Mouse (Mus musculus): ENCODE data around the gene Pgam2. TPM values are rescaled to one million over a fixed set of nuclear protein-coding genes. Genes with fewer than 3 reads are reported as not detected.
A peak's percentile ranks its signal among the peaks of the same experiment; 100 is the strongest.

Pgam2 gene
- polyA plus RNA-seq, 1 experiment from 2014 or later = 5.3 TPM

DNA sequence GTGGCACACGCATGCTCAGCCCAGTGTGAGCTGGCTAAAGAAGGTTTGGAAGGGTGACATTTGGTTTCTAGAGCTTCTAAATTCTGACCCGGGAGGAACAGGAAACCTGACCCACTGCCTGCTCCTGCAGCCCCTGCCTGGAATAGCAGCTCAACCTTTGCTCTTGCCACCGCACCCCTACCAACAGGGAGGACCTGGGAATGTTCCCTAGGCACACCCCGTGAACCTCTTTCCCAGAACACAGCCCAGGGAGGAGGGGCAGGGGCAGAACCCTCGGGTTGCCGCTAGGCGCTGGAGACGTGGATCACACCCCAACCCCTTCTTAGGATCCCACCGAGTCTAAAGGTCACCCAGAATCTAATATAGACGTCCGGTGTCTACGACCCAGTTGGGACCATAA lies 1.5 kb downstream of the Pgam2 start:
- Histone ChIP-seq H3K9me3 (no peaks in the 10 kb centered on the region), H3K27ac (replicated peaks) (no peak overlapping the region), H3K4me3 (no peak overlapping the region), H3K4me1 (peaks cover 24% of the 10 kb centered on the region), H3K36me3 (replicated peaks) (peaks cover 48% of the 10 kb centered on the region), H3K27me3 (replicated peaks; ENCODE audit: low read depth, poor library complexity, severe bottlenecking) (no peaks in the 10 kb centered on the region)
- WGBS = 72% methylated on average over 12 of the region's 12 CpGs
- DNase-seq (ENCODE audit: low spot score) = no peak

DNA sequence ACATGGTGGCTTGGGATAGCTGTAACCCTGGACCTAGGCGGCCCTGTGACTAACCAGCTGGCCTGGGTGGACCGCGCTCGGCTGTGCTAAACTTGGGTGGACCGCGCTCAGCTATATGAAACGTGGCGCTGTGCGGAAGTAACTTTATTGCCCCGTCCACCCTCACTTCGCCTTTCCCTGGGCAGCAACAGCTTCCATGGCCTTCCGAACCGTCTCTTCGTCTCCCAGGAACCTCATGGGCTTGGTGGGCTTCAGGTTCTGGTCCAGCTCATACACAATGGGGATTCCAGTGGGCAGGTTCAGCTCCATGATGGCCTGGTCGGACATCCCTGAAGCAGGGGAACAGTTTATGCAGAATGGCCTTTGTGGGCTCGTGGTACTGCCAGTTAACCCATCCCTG lies 2.0 kb downstream of the Pgam2 start:
- Histone ChIP-seq H3K4me1 (peaks cover 24% of the 10 kb centered on the region), H3K27me3 (replicated peaks; ENCODE audit: low read depth, poor library complexity, severe bottlenecking) (no peaks in the 10 kb centered on the region), H3K27ac (replicated peaks) (no peak overlapping the region), H3K9me3 (no peaks in the 10 kb centered on the region), H3K4me3 (no peak overlapping the region), H3K36me3 (replicated peaks) (peaks cover 53% of the 10 kb centered on the region)
- 93% methylated on average over 16 of the region's 16 CpGs for WGBS
- DNase-seq (ENCODE audit: low spot score) = no peak

DNA sequence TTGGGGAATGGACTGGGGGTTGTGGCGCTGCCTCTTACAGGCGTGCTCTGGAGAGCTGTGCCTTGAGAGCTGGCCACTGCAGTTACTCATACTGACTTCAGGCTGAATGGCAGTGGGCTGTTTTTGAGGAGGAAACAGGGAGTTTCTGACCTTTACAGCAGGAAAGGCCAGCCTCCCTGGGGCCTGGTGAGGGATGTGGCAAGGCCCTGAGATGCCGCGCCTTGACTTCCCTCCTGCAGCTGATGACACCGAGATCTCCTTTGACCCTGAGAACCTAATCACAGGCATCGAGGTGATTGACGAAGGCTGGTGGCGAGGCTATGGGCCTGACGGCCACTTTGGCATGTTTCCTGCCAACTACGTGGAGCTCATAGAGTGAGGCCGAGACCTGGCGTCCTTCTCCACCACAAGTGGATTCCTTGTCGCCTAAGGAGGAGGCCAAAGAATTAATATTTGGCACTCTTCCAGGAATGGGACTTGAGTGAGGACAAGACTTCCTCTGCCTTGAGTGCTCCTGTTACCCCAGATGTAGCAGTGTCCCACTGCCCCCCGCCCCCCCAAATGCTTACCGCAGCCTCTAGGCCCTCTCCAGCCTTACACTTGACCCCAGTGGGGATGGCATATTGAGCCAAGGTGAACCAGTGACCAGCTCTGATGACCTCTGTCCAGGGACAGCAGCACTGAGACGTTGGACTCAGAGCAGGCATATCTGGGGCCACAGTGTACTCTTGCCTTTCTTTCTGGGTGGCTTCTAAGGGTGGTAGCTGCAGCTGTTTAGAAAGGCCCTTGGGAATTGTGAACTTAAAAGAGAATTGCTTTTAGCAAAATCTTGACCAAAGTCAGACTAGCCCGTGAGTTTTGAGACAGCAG lies 3.7 kb downstream of the Pgam2 start:
- H3K4me1 ChIP-seq = peaks cover 24% of the 10 kb centered on the region
- no peak for DNase-seq (ENCODE audit: low spot score)
- no peak overlapping the region for H3K4me3 ChIP-seq
- H3K27ac ChIP-seq (replicated peaks) = no peak overlapping the region
- 94% methylated on average over 17 of the region's 17 CpGs for WGBS
- no peaks in the 10 kb centered on the region for H3K9me3 ChIP-seq
- H3K27me3 ChIP-seq (replicated peaks; ENCODE audit: low read depth, poor library complexity, severe bottlenecking) = no peaks in the 10 kb centered on the region
- peaks cover 70% of the 10 kb centered on the region for H3K36me3 ChIP-seq (replicated peaks)

DNA sequence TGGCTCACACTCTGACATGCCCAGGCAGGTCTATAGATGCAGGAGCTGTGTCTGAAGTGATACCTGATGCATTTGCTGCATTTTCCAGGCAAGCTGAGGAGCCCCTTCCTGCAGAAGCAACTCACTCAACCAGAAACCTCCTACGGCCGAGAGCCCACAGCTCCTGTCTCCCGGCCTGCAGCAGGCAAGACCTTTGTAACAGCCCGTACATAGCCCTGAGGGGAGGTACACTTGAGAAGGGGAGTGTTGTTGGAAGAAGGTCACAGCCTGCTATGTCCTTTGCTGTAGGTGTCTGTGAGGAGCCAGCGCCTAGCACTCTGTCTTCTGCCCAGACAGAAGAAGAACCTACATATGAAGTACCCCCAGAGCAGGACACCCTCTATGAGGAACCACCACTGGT lies 5.6 kb downstream of the Pgam2 start:
- Histone ChIP-seq H3K36me3 (replicated peaks) (peaks cover 87% of the 10 kb centered on the region), H3K9me3 (no peaks in the 10 kb centered on the region), H3K27ac (replicated peaks) (no peak overlapping the region), H3K27me3 (replicated peaks; ENCODE audit: low read depth, poor library complexity, severe bottlenecking) (no peaks in the 10 kb centered on the region), H3K4me3 (no peak overlapping the region), H3K4me1 (peaks cover 9% of the 10 kb centered on the region)
- no peak for DNase-seq (ENCODE audit: low spot score)
- WGBS = 92% methylated on average over 5 of the region's 5 CpGs

DNA sequence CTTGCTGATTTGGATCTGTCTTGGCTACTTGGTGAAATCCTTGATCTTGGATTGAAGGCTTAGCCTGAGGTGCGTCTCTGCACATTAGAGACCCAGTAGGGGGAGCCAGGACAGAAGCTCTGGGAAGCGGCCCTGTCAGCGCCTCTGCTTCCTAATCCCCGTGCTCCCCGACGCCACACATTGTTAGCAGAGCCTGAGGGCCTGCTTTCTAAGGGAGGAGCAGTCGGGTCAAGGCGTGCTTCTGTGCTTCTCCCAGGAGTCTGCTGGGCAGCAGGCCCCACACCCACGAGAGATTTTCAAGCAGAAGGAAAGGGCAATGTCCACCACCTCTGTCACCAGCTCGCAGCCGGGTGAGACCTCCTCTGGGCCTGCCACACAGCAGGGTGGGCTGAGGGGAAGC lies 6.2 kb downstream of the Pgam2 start:
- Histone ChIP-seq H3K27ac (replicated peaks) (0 out of 2 replicates have a peak overlapping the region, but pooled peaks have one; percentile 11), H3K4me1 (0 out of 2 replicates have a peak, but pooled peaks cover 4% of the 10 kb centered on the region), H3K36me3 (replicated peaks) (peaks cover 93% of the 10 kb centered on the region), H3K9me3 (no peaks in the 10 kb centered on the region), H3K27me3 (replicated peaks; ENCODE audit: low read depth, poor library complexity, severe bottlenecking) (no peaks in the 10 kb centered on the region), H3K4me3 (no peak overlapping the region)
- no peak for DNase-seq (ENCODE audit: low spot score)
- WGBS = 77% methylated on average over 11 of the region's 11 CpGs

DNA sequence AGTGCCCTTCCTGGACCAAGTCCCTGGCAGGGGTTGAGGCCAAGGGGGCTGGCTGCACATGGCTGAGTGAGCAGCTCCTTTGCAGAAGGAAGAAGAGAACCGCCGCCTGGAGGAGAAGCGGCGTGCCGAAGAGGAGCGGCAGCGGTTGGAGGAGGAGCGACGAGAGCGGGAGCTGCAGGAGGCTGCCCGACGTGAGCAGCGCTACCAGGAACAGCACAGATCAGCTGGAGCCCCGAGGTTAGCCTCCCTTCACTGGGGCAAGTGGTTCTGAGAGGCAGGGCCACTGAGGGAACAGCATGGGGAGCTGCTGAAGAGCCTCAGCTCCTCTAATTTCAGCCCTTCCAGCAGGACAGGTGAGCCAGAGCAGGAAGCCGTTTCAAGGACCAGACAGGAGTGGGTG lies 6.6 kb downstream of the Pgam2 start:
- 86% methylated on average over 15 of the region's 15 CpGs for WGBS
- no peak for DNase-seq (ENCODE audit: low spot score)
- H3K27me3 ChIP-seq (replicated peaks; ENCODE audit: low read depth, poor library complexity, severe bottlenecking) = no peaks in the 10 kb centered on the region
- no peak overlapping the region for H3K27ac ChIP-seq (replicated peaks)
- H3K4me3 ChIP-seq = no peak overlapping the region
- peaks cover 97% of the 10 kb centered on the region for H3K36me3 ChIP-seq (replicated peaks)
- no peaks in the 10 kb centered on the region for H3K9me3 ChIP-seq
- 0 out of 2 replicates have a peak, but pooled peaks cover 2% of the 10 kb centered on the region for H3K4me1 ChIP-seq

DNA sequence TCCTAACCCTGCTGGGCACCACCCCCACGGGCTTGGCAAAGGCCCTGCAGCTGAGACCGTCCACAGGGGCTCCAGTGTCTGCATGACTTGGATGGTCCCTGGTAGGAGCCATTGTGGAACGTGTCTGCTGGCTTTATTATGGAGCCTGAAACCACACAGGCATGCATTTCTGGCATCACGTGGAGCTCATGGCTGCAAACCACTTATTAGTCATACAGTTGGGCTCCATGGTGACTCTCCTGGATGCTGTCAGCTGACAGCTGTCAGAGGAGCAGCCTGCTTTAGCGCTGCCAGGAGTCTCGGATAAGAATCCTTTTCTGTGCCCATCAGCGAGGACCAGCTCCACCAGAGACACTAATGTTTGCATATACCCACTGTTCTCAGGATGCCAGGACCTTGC lies 7.8 kb downstream of the Pgam2 start:
- Histone ChIP-seq H3K27me3 (replicated peaks; ENCODE audit: low read depth, poor library complexity, severe bottlenecking) (no peaks in the 10 kb centered on the region), H3K4me3 (no peak overlapping the region), H3K36me3 (replicated peaks) (peaks cover 96% of the 10 kb centered on the region), H3K4me1 (no peaks in the 10 kb centered on the region), H3K9me3 (no peaks in the 10 kb centered on the region), H3K27ac (replicated peaks) (no peak overlapping the region)
- 93% methylated on average over 7 of the region's 7 CpGs for WGBS
- no peak for DNase-seq (ENCODE audit: low spot score)

DNA sequence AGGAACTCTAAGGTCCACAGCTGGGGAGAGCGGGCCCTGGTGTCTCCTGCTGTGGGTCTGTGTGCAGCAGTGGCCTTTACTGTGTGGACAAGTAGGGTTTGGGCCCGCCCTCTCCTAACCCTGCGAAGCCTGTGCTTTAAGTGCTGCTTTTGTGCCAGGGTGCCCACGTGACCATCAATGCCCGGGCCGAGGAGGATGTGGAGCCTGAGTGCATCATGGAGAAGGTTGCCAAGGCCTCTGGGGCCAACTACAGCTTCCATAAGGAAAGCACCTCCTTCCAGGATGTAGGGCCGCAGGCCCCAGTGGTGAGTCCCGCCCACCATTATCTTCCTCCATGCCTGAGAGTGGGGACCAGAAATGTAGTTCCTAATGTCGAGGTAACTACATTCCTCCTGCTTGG lies 8.2 kb downstream of the Pgam2 start:
- Histone ChIP-seq H3K27me3 (replicated peaks; ENCODE audit: low read depth, poor library complexity, severe bottlenecking) (no peaks in the 10 kb centered on the region), H3K36me3 (replicated peaks) (peaks cover 96% of the 10 kb centered on the region), H3K9me3 (no peaks in the 10 kb centered on the region), H3K4me3 (no peak overlapping the region), H3K4me1 (no peaks in the 10 kb centered on the region), H3K27ac (replicated peaks) (no peak overlapping the region)
- WGBS = 93% methylated on average over 9 of the region's 9 CpGs
- no peak for DNase-seq (ENCODE audit: low spot score)

DNA sequence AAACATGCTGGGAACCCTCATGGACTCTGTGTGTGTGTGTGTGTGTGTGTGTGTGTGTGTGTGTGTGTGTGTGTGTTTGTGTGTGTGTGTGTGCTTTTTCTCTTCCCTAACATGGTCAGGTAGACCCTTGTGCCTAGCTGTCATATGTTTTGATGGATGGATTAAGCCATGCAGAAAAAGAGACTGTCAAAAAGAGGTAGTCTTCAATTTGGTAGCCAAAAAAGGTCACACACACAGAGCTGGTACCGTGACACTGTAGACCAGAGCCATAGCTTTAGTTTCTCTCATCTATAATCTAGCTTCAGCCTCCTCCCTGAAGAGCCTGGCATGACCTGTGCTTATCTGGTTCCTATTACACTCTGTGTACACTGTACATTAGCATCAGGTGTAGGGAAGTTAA lies 13.1 kb downstream of the Pgam2 start:
- no peak for DNase-seq (ENCODE audit: low spot score)
- Histone ChIP-seq H3K27me3 (replicated peaks; ENCODE audit: low read depth, poor library complexity, severe bottlenecking) (no peaks in the 10 kb centered on the region), H3K27ac (replicated peaks) (no peak overlapping the region), H3K4me1 (peaks cover 25% of the 10 kb centered on the region), H3K9me3 (no peaks in the 10 kb centered on the region), H3K4me3 (no peak overlapping the region), H3K36me3 (replicated peaks) (peaks cover 53% of the 10 kb centered on the region)
- 95% methylated on average over 1 of the region's 1 CpGs for WGBS

DNA sequence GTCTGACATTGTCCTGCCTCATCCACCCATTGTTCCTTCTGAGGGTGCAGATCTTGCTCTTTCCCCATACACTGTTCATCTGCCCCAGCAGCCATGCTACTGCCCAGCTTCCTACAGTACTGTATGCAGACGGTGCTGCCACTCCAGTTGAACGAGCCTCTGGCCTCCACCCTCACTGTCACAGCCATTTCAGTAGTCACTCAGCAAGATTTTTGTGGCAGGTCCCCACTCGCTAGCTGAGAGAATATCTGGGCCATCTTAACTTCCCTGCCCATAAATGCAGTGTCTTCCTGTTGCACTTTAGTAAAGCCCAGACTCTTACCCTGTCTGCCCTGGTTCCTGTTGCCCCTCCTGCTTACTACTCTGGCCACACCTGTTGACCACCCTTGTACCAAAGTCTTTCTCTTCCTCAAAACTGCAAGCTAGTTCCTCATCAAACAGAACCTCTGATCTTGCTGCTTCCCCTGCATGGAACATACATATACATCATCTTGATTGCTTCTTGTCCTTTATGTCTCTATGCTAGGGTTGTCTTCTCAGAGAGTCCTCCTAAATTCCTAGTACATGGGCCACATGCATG lies 13.7 kb downstream of the Pgam2 start:
- no peak for DNase-seq (ENCODE audit: low spot score)
- H3K27ac ChIP-seq (replicated peaks) = peak overlapping the region; percentile 93; the same call in 1 of the 2 replicates
- H3K4me1 ChIP-seq = peaks cover 25% of the 10 kb centered on the region
- peaks cover 48% of the 10 kb centered on the region for H3K36me3 ChIP-seq (replicated peaks)
- WGBS = 92% methylated on average over 3 of the region's 3 CpGs
- H3K4me3 ChIP-seq = peak overlapping the region; percentile 93
- no peaks in the 10 kb centered on the region for H3K9me3 ChIP-seq
- no peaks in the 10 kb centered on the region for H3K27me3 ChIP-seq (replicated peaks; ENCODE audit: low read depth, poor library complexity, severe bottlenecking)

DNA sequence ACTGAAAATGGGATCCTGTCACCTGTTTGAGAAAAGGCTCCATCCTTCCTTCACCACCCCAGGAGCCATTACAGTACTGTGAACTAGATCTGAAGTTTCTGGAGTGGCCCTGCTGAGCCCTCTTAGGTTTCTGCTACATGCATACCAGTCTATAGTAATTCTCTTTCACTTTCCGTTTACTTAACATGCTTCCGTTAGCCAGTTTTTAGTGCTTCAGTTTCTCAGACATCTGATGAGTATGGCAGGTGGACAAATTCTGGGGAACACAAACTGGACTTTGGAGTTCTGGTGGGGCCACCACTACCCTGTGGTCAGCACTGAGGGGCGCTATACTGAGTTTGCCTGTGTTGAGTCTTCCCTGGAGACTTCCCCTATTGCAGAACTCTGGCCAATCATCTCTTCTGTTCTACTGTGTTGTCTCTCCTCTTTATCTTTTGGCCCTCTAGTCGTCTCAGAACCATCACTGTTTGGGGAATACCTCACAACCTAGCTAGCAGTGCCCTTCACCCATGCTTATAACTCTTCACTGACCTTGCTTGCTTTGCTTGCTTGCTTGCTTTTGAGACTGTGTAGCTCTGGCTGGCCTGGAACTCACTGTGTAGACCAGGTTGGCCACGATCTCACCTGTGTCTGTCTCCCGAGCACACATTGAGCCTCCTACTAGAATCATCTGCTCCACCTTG lies 14.3 kb downstream of the Pgam2 start:
- DNase-seq (ENCODE audit: low spot score) = no peak
- Histone ChIP-seq H3K9me3 (no peaks in the 10 kb centered on the region), H3K27me3 (replicated peaks; ENCODE audit: low read depth, poor library complexity, severe bottlenecking) (no peaks in the 10 kb centered on the region), H3K4me3 (peak overlapping the region; percentile 93), H3K4me1 (peaks cover 25% of the 10 kb centered on the region), H3K27ac (replicated peaks) (peak overlapping the region; percentile 93), H3K36me3 (replicated peaks) (peaks cover 41% of the 10 kb centered on the region)
- 82% methylated on average over 6 of the region's 6 CpGs for WGBS

DNA sequence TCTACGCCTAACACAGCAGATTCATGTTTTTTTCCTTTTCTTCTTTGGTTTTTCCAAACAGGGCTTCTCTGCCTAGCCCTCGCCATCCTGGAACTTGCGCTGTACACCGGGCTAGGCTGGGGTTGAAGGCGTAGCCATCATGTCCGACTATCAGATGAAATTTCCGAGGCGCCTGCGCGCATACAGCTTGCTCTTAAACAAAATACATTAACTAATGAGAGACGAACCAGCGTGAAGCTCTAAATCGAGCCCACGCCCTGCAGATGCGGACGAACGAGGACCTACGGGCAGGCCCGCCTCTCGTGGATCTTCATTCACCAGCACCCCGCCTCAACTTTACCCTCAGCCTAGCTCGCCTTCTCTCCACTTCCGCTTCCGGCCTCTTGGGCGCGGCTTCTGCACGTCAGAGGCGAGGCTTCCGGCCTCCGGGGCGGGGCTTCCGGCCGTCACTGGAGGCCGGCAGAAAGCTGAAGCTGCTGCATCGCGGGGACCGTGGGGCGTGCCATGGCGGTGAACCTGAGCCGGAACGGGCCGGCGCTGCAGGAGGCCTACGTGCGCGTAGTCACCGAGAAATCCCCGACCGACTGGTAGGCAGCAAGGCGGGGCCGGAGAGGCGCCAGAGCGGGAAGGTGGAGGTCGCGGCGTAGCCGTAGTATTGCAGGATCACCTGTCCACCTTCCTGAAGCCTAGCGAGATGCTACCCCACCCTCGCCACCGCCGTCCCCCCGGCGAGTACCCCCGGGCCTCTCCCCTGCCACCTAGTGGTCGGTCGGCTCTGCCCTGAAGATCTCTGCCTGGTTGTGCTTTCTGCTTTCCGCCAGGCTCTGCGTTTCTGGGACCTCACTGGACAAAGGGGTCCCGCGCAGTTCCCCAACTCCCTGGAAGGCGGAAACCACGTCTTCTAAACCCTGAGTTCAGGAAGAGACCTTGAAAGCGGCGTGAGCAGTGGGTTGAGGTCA lies 15.2 kb downstream of the Pgam2 start, which contains the start of gene Dbnl:
Gene Dbnl (plus strand): TSS at position 433 of the 959 bp plus-strand sequence.
- WGBS = under 1% methylated on average over 74 of the region's 74 CpGs
- peak; percentile 97 for DNase-seq (ENCODE audit: low spot score)
- Histone ChIP-seq H3K36me3 (replicated peaks) (peaks cover 33% of the 10 kb centered on the region), H3K27me3 (replicated peaks; ENCODE audit: low read depth, poor library complexity, severe bottlenecking) (no peaks in the 10 kb centered on the region), H3K4me3 (peak within 1 kb of the TSS; percentile 93), H3K9me3 (no peaks in the 10 kb centered on the region), H3K27ac (replicated peaks) (peak within 1 kb of the TSS; percentile 93), H3K4me1 (peaks cover 25% of the 10 kb centered on the region)

Measured in embryonic facial prominence, embryonic 10.5 days (tissue).